Mouse (Mus musculus) lung, postnatal 14 days (tissue): ENCODE results near the gene Cd9.
A peak's percentile ranks its signal among the peaks of the same experiment; 100 is the strongest.
"Not testable (repeated sequence)": the region's sequence is repeated elsewhere in the genome, so short reads cannot be mapped to it uniquely, and the experiment has no call there.

Experiments
- DNase-seq: peaks from one replicate; pipeline ENCODE4 v3.0.0; 2021

The Cd9 gene

DNA sequence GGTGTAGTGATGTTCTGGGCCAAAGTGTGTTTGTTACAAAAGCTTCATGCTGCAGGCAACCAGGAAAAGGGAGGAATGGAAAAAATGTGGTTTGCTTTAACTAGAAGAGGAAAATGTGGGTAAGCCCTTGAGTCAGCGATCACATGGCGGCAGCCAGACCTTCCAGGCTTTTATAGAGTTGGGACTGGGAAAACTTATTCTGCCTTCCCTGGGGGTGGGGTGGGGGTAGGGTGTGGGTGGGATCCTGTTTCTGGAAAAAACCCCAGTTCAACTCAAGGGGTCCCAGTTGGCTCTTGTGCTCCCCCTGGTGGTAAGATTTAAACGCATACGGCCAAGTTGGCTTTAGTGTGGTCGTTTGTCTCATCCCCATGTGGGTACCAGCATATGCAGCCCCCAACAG lies 3.5 kb upstream of the Cd9 start:
- peak; percentile 51 for DNase-seq

DNA sequence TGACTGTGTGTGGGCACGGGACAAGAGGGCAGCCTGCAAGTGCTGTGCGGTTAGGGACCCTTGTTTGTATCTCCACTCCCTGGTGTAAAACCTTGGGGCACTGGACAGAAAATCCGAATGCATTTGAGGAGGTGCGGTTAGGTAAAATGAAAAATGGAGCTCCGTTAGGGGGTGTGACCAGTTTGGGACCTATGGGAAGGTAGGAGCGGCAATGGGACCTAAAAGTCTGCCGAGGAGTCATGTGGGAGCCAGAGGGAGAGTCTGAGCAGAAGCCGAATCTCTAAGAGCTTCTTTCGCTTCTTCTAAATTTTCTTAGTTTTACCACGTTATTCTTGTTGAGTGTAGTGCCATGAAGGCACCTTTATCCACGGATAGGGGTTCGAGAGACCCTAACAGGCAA lies 1.8 kb upstream of the Cd9 start:
- no peak for DNase-seq

DNA sequence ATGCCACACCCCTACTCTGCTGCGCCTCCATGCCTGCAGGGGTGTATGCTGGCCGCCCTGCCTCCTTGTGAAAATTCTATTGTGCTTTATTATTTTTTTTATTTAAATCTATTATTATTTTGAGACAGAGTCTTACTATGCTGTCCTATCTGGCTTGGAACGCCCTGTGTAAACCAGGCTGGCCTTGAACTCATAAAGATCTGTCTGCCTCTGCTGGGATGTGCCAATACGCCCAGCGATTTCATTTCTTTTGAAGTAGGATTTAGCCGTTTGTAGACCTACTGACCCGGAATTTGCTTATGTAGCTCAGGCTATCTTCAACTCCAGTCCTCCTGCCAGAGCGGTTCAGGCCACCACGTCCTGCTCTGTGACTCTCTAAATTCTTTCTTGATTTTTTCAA lies 770 bp upstream of the Cd9 start:
- DNase-seq, result no peak

DNA sequence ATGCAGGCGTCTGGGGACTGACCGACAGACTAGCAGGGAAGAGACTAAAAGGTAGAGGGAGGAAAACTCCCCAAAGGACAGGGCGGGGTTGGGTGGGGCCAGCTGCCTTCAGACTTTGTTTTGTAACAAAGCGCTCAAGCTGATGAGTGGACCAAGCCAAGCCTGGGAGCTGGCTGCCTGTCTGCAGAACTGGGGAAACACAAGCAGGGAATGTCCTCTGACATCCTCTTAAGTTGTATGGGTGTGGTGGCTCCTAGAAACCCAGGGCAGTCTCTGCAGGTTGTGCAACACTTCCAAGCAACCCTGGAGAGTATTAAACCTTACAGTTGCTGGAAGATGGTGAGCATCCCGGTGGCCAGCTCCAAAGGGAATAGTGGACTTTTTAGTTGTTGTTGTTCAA lies 1.4 kb downstream of the Cd9 start:
- DNase-seq, result peak; percentile 62

DNA sequence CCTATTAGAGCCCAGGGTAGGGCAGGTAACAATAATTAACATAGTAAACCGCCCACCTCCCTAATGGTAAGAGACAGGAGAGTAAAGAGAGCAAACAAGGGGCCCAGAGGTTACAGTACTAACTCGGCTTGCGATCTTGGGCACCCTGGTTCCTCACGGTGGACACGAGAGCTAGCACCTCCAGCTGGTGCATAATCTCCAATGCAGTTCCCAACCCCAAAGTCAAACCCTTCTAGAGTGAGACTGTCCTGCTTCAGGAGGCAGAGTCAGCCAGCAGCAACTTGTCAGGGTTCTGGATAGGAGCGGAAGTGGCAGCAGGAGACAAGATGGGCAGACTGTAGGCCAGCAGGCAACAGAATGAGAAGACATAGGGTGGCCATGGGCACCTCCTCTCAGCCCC lies 1.9 kb downstream of the Cd9 start:
- DNase-seq, result no peak

DNA sequence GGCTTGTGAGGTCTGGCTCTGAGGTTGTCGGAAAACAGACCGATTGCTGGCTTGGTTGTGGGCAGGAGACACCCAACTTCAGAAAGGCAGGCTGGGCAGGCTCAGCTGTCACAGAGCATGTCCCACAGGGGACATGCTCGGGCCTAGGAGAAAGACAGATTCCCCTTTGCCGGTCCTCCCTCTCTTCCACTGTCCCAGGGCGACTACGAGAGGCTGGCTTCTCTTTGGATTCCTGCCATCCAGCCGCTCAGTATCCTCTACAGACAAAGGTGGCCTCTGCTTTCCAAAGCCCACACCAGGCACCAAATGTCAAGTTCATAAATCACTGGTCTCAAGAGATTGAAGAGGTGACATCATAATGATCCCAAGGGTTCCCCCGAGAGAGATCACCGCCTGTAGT lies 2.6 kb downstream of the Cd9 start:
- DNase-seq, result no peak

DNA sequence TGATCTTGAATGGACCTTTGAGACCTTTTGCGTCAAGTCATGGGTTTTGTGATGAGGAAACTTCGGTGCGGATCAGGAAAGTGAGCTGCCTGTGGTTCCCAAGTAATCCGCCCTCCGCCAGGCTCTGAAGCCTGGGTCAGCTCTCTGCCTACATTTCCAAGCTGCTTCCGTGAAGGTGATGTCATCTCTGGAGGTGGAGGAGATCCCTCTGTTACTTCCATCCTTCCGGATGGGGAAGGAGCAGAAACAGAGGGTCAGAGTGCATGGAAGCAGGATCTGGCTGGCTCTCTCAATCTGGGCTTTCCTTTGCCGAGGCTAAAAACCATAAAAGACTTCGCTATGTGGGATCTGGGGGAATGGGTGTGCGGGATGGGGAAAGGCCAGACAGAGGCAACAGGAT lies 3.2 kb downstream of the Cd9 start:
- no peak for DNase-seq

DNA sequence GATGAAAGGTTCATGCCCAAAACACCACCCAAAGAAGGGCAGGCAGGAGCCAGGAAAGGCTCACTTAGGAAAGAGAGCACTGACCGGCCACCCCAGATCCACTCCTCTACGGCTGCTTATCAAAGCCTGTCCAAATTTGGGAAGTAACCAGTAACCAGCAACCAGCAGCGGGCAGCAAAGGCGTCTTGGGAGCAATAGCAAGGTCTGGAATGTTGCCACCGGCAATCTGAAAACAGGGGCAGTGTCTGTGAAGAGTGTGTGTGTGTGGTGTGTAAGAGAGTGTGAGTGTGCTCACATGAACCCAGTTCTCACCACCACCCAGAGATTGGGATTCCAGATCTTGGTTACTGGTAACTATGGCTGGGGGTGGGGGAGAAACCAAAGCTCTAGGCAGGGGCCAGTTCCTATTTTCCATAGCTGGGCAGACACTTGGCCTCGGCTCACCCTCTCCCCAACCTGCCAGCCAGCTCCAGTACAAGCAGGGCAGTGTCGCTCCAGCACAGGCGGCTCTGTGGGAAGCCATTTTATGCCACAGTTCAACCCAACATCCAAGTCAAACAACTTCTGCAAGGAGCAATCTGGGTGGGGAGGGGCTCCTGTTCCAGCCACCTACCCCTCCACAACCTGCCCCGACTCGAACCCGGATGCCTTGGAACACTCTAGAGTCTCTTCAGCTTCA lies 4.6 kb downstream of the Cd9 start:
- no peak for DNase-seq

DNA sequence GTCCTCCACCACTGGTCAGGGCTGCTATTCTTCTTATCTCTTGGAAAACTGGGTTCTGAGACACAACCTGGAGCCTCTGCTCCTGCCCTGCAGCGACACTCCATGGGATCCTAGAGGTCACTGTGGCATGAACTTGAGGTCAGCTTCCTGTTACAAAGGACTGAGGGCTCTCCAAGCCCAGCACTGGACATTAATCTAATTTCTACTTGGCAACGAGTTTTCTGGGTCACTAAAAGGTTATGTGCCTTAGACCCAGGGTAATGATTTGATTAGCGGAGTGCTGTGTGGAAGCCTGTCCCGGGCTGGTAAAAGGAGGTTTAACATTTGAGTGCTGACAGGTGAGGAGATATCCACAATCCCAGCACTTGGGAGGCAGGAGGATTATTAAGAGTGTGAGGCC lies 9.0 kb downstream of the Cd9 start:
- DNase-seq, result no peak

DNA sequence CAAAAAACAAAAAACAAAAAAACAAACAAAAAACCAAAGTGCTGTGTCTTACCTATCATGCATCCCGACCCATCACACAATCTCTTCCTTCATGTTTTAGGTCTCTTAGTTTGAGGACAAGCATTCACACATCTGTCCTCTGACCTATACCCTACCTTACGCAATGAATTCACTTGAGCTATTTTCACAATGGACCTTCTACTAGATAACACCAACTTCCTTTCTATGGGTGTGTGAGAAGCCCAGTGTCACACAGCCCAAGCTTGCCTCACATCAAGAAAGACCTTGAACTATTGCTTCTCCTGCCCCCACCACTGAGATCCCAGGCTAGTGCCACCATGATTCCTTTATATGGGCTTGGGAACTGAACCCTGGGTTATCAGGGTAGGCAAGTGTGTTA lies 9.9 kb downstream of the Cd9 start:
- DNase-seq, result no peak

DNA sequence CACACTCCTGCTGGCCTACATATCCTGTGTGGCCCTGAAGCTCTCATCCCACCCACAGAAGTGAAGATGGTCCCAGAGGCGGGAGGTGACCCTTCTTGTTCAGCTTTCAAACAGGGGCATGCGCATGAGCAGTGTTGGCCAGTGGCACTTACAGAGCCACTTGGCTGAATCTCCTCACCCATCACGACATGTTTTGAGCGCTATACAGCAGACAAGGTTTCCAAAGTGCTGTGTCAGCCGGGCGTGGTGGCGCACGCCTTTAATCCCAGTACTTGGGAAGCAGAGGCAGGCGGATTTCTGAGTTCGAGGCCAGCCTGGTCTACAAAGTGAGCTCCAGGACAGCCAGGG lies 10.3 kb downstream of the Cd9 start:
- not testable (repeated sequence) for DNase-seq

DNA sequence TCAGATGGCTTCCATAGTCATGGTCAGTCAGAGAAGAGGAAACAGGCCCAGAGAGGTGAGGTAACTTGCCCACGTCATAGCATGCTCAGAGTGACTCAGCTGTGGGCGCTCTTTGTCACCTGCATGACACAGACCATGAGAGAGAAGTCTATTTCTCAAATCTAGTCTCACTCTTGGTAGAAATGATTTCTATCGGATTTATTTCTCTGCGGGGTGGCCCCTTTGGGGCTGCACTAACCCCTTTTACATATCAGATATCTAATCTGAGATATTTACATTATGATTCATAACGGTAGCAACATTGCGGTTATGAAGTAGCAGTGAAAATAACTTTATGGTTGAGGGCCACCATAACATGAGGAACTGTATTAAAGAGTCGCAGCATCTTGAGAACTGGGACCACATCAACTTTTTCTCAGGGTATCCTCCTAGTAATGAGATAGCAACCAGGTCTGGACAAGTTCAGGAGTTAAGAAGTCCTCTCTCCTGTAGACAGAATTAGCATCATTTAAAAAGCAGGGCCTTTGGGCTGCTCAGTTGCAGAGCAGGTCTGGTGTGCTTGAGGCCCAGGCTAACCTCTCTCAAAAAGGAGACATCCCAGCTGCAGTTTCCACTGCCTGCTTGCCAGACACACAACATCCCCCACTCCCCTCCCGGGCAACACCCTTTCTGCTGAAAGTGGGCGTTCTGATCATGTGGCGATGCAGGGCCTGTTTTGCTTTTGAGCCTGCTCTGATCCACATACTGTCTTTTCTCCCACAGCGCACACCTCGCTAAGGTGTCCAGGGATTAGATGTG lies 10.9 kb downstream of the Cd9 start:
- no peak for DNase-seq

DNA sequence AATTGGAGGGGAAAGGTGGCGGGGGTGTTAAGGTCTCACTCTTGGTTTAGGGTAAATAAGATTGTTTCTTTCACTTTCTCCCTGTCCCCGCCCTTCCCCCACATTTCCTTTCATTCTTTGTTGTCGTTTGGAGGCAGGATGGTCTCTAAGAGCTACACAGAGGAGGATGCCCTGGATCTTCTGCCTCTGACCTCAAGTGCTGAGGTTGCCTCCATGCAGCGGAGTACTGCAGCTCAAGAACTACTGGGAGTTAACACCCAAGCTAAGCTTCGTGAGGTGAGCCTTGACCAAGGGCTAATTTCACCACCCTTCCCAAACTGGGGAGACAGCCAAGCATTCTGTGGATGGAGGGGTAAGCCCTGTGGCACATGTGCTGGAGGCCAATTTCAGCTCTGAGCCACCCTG lies 12.2 kb downstream of the Cd9 start:
- DNase-seq, result peak; percentile 42

DNA sequence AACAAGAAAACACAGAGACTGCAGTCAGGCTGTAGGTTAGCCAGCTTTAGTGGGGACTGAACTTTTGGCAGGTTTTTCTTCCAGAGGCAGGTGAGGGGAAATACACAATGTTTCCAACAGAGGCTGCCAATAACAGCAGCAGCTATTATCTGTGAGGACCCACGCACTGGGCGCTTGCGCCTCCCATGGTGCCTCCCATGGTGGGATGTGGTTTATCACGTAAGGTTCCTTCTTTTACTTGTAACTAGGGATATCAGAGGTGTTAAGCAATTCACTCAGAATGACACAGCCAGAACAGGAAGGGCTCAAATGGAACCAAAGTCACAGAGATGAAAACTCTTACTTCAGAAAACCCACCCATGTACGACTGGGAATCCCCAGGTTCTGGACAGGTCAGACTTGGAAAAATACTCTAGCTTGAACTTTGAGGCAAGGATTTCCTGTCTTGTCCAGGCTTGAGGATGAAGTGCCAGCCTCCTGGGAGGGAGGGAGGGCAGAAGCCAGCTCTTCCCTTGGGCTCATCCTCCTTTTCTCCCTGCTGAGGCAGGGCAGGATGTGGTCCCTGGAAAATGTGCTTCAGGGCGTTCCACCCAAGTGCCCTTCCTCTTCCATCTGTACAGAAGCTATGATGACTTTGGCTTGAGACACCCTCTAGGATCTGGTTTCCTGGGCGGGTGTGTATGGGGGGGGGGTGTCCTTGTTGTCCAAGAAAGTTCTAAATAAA lies 12.8 kb downstream of the Cd9 start:
- peak; percentile 41 for DNase-seq

DNA sequence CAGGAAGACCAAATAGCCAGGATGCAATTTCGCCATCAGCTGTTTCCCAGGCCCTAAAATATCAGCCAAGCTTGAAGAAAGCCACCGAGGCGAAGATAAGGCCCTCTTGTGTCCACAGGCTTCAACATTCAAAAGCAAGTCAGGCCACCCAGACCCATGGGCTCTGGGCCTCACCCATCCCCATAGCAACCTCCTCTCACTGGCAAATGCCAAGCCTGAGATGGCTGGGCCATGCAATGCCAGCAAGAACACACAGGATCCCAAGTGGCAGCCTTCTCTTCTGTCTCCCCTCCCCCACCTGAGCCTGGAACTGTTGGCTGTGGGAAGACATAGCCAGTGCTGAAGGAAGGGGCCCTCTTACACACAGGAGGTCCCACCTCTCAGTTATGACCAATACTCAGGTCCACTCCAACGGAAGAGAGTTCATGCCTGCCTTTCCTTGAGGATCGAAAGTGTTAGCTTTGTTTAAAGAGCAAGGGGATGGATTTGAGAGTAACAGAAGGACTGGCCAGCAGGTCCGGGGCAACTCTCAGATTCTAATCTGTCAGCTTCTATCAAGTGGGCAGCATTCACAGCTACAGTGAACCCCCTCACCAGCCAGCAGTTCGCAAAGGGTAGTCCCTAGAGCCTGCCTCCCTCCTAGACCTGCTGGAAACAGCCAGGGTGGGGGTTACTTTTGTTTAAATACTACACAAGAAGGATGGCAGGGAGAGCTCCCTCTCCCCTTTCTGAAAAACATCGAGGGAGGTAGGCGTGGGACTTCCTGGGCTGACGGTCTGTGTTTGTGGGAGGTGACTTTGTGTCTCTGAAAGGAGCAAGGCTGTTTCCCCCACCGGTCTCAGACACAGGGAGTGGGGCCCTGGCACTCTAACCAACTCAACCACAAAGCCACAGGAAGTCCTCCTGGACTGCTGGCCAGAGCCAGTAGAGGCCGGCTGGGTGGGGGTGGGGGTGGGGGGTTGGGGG lies 13.9 kb downstream of the Cd9 start:
- peak; percentile 53 for DNase-seq

DNA sequence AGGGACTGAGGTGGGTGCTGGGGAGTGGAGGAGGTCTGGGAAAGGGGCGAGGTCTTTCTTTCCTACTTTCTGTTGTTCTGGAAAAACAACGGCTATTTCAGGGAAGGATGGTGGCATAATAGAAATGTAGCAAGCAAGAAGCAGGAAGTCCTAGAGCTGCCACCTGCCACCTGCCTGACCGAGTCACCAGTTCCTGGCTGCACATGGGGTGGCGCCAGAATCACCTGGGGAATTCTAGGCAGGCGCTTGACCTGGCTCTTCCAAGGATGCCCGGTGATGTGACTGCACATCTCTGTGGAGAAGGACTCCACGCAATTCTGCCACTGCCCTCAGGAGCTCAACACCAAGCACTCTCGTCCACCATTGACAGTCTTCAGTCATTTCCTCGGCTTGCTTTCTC lies 15.2 kb downstream of the Cd9 start:
- DNase-seq, result no peak

DNA sequence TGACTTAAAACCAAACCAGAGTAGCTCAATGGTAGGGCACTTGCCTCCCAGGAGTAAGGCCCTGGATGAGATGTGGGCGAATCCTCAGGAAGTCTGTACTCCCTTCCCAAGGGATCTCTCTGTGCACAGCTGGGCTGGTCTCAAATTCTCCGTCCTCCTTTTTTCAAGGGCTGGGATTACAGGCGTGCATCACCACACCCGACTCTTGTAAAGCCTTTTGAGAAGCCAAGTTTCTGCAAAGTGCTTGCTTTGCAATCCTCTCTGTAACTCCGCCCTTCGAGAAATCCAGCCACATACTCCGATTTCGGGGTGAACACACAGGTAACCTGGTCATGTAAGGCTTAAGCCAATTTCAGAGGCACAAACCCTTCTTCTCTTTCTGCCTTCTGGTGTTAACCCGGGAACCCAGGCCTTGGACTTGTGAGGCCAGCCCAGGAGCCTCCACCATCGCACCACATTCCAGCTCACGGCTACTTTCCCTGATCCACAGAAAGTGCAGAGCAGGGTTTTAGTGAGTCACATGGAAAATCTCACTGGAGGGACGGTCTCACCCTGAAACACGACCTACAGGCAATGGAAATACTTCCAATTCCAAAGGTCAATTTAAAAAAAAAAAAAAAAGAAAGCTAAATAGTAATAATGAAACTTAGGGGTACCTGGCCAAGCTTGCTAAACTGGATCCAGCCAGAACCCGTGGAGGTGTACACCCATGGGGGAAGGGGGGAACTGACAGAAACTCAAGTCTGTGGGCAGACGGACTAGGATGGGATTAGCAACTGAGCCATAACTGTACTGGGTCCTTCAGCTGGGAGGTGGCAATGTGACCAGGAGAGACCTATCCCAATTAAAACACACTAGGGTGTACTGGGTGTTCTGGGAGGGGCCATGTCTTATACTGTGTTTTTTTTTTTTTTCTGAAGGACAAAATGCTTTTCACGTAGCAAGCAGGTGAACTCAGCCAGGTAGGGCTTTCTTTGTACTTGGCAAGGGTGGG lies 16.2 kb downstream of the Cd9 start:
- peak; percentile 35 for DNase-seq

DNA sequence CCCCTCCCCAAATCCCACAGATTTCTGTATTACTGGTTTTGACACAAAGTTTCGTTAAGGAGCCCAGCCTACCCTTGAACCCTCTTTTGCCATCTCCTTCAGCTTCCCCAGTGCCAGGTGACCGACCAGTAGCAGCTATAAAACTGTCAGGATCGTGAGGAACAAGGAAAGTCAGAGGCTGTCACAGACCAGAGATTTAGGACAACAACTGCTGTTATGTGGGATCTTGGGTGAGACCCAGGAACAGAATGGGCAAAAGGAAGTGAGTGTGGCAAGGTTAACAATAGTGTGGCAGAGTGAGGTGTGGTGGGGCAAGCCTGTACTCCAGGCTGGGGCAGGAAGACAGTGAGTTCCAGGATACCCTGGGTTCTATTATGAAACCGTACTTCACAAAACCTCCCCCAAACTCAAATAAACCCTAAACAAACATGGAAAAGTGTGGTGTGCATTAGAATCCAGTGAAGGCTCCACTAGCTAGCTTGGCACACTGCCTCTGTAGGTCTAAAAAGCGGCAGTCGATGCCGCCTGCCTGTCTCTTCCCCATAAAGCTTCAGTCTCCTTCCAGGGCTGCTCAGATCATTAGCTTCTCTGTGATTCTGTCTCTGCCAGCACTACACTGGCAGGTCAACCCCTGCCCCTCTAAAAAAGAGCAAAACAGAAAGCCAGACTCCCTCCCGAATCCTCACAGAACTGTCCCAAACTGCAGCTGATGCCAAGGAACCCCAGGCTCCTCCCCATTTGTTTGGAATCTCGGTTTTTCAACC lies 17.6 kb downstream of the Cd9 start:
- no peak for DNase-seq

DNA sequence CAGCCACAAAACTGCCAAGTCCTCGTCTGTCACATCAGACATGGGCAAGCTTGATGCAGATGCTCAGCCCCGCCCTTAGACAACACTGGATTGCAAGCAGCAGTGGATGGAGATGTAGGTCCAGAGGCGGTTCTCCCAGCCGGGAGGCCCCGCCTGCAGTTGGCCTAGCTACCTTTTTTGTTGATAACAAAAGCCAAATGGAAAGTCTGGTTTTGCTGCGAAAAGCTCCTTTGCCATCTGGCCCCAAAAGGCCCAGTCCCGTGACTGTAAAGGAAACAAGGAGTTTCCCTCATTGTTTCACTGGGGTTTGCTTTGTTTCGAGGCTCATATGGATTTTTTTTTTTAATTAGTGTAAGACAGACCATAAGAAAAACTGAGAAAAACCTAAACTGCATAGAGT lies 18.5 kb downstream of the Cd9 start:
- no peak for DNase-seq

DNA sequence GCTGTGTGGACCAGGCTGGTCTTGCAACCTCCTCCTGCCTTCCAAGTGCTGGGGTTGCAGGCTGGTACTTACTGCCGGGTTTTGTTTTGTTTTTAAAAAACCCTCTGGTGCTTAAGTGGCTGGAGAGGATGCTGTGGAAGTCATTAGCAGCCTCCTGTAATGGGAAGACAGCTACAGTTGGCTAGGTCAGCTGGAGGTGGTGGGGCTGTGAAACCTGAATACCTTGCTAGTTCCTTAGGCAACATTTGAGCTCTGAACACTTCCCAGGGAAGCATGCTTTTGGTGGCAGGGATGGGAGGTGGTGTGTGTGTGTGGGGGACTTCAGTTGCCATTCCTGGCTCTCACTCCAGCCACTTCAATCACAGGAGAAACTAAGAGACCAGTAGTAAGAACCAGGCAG lies 19.4 kb downstream of the Cd9 start:
- DNase-seq, result no peak

DNA sequence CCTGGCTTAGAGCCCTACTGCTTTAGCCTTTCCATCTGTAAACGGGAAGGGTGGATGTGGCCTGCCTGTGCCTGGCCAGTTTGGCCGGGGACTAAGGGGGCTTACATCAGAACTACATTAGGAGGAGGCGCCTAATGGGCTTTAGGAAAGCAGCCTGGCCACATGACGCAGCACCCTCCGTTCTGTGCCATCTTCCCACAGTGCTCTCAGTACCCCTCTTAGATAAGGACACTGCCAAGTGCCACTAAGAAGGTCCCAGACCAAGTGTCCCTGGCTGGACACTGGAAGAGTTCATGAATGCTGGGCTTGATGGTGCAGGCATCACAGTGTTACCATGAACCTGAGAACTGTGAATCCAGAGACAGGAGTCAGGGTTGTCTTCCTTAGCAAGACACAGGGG lies 20.7 kb downstream of the Cd9 start:
- DNase-seq, result no peak
